Mouse (Mus musculus): Measurements from ENCODE around the gene Scn3a.
"Not testable (repeated sequence)": the region's sequence is repeated elsewhere in the genome, so short reads cannot be mapped to it uniquely, and the experiment has no call there.

Scn3a gene

GRCm38 (mm10) chr2:65508217-65508616 is 59.2 kb downstream of the Scn3a start:
- CTCF ChIA-PET = no interaction called here

- CTCF ChIA-PET = no interaction called here
Observed at GRCm38 (mm10) chr2:65490450-65490849, 77.0 kb downstream of the Scn3a start.

- CTCF ChIA-PET = no interaction called here
Observed at GRCm38 (mm10) chr2:65483434-65483833, 84.0 kb downstream of the Scn3a start.

GRCm38 (mm10) chr2:65481007-65481672 is 86.3 kb downstream of the Scn3a start:
- CTCF ChIA-PET = interaction anchor here (0.6 kb wide), 1 partner anchor 10 kb away, joined by 8 read pairs; no protein-coding TSS in a partner anchor

GRCm38 (mm10) chr2:65471311-65471882 is 96.0 kb downstream of the Scn3a start:
- CTCF ChIA-PET = interaction anchor here (0.6 kb wide), 1 partner anchor 10 kb away, joined by 8 read pairs; no protein-coding TSS in a partner anchor

- CTCF ChIA-PET = no interaction called here
Observed at GRCm38 (mm10) chr2:65465694-65466093, 101.7 kb downstream of the Scn3a start.

- CTCF ChIA-PET = no interaction called here
Observed at GRCm38 (mm10) chr2:65453763-65454162, 113.7 kb downstream of the Scn3a start.

GRCm38 (mm10) chr2:65451401-65452078 is 115.9 kb downstream of the Scn3a start:
- CTCF ChIA-PET = not testable (repeated sequence)

- CTCF ChIA-PET = no interaction called here
Observed at GRCm38 (mm10) chr2:65450449-65451360, 116.7 kb downstream of the Scn3a start.

GRCm38 (mm10) chr2:65449126-65449828 is 118.2 kb downstream of the Scn3a start:
- CTCF ChIA-PET = no interaction called here

- CTCF ChIA-PET = no interaction called here
Observed at GRCm38 (mm10) chr2:65443082-65443481, 124.3 kb downstream of the Scn3a start.

GRCm38 (mm10) chr2:65441566-65441965 is 125.9 kb downstream of the Scn3a start:
- CTCF ChIA-PET = no interaction called here

GRCm38 (mm10) chr2:65441110-65441509 is 126.3 kb downstream of the Scn3a start:
- CTCF ChIA-PET = no interaction called here

GRCm38 (mm10) chr2:65436917-65437316 is 130.5 kb downstream of the Scn3a start:
- CTCF ChIA-PET = no interaction called here

- CTCF ChIA-PET = no interaction called here
Observed at GRCm38 (mm10) chr2:65423501-65423900, 143.9 kb downstream of the Scn3a start.

GRCm38 (mm10) chr2:65421259-65422255 is 145.9 kb downstream of the Scn3a start:
- CTCF ChIA-PET = no interaction called here

GRCm38 (mm10) chr2:65418608-65419007 is 148.8 kb downstream of the Scn3a start:
- CTCF ChIA-PET = no interaction called here

GRCm38 (mm10) chr2:65416535-65416934 is 150.9 kb downstream of the Scn3a start:
- CTCF ChIA-PET = no interaction called here

GRCm38 (mm10) chr2:65415294-65415693 is 152.1 kb downstream of the Scn3a start:
- CTCF ChIA-PET = interaction anchor here (0.6 kb wide), 1 partner anchor 30 kb away, joined by 5 read pairs; no protein-coding TSS in a partner anchor

GRCm38 (mm10) chr2:65414806-65415281 is 152.6 kb downstream of the Scn3a start:
- CTCF ChIA-PET = interaction anchor here (0.6 to 0.7 kb wide), 2 partner anchors 13 to 30 kb away, joined by 3 to 5 read pairs; no protein-coding TSS in a partner anchor
